Mouse (Mus musculus) ovary, adult 10 weeks (tissue): ENCODE data around the gene Unkl. TPM values are rescaled to one million over a fixed set of nuclear protein-coding genes. Genes with fewer than 3 reads are reported as not detected.

Experiments
- polyA plus RNA-seq: library from polyadenylated mRNA; stranded (reverse); fragments of 350-450 nt; fragmentation: Illumina TruSeq; extraction: RNeasy Lipid Tissue Mini Kit (QIAGEN cat#74804); gene quantifications from one replicate; pipeline ENCODE4 v1.2.3, GENCODE M21; 2014

Unkl gene
- polyA plus RNA-seq, result 22.2 TPM

DNA sequence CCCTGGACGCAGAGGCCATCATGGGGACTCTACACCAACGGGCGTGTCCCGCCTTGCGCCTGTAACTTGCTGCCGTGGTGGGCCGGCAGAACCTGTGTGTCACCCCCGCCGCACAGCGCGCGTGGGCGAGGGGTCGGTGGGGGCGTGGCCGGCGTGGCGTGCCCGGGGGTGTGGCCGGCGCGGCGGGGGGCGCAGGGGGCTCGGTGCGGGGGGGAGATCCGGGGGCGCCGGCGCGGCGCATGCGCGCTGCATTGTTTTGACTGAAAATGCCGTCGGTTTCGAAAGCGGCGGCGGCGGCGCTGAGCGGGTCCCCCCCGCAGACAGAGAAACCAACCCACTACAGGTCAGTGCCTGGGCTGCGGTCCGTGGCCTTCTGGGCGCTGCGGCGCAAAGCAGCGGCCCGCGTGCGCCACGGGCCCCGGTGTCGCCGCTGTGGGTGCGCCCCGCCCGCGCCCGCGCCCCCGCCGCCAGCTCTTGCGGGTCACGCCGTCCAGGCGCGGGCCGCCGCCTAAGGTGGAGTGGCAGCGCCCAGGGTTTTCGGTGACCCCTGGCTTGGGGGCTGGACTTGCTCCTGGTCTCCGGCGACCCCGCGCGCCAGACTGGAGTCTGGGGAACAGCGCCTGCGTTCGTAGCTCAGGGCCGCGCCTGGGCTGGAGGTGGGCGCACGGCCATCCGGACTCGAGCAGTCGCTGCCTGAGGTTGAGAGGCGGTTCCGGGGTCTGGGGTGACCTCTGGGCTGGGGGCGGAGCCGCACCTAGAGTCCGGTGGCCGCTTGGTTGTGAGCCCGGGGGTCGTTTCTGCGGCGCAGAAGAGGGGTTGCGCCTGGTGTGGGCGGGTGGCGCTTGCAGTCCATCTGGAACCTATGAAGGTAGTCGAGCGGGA lies at the start of gene Unkl:
Gene Unkl (plus strand): TSS at position 248 of the 882 bp plus-strand sequence.

GRCm38 (mm10) chr17:25162161-25162560 lies 26.0 kb upstream of the Unkl start, which contains the start of gene Ccdc154:
Gene Ccdc154, plus strand, starts transcription at chr17:25162461.

DNA sequence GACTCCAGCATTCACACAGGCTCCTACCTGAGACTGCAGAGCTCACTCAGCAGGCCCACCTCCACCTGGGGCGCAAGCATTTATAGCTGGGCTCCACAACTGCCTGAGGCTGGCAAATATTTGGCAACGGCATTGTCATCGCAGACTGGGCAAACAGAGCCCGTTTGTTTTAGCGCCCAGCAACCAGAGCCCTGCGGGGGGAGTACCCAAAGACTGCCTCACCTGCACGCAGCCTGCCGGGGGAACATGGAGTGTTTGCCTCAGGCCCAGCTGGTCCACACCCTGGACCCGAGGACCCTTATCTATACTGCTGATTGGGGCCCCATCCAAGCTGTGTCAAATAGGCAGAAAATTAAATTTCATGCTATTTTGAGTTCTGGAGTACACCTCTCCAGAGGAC lies 12.8 kb upstream of the Unkl start, which contains the start of gene Gm38655:
Gene Gm38655 (minus strand): TSS at position 61 of the 400 bp plus-strand sequence.

DNA sequence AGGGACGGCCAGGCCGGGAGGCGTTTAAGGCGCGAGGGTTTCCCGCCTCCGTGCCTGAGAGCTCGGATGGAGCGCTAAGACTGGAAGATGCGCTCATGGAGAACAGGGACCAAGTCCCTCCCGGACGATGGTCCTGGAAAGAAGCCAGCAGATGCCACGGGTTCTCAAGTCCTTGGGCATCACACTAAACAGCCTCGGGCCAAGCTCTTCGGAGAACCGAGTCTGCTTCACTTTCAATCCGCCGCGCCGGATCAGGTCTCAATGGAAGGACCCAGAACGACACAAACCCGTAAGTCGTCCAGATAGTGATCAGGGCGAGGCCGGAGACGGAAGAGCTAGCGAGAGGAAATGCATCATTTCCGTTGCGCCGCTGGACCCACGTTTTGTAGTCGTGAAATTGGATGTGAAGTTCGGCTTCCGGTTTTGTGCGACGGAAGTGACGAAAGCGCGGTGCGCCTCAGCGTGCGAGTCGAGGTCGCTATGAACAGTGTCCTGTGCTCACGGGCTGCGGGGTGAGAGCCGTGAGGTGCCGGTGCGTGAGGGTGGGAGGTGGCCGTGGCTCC lies 4.0 kb upstream of the Unkl start, which contains the start of gene BC003965:
Gene BC003965 (plus strand): TSS at position 426 of the 563 bp plus-strand sequence.

DNA sequence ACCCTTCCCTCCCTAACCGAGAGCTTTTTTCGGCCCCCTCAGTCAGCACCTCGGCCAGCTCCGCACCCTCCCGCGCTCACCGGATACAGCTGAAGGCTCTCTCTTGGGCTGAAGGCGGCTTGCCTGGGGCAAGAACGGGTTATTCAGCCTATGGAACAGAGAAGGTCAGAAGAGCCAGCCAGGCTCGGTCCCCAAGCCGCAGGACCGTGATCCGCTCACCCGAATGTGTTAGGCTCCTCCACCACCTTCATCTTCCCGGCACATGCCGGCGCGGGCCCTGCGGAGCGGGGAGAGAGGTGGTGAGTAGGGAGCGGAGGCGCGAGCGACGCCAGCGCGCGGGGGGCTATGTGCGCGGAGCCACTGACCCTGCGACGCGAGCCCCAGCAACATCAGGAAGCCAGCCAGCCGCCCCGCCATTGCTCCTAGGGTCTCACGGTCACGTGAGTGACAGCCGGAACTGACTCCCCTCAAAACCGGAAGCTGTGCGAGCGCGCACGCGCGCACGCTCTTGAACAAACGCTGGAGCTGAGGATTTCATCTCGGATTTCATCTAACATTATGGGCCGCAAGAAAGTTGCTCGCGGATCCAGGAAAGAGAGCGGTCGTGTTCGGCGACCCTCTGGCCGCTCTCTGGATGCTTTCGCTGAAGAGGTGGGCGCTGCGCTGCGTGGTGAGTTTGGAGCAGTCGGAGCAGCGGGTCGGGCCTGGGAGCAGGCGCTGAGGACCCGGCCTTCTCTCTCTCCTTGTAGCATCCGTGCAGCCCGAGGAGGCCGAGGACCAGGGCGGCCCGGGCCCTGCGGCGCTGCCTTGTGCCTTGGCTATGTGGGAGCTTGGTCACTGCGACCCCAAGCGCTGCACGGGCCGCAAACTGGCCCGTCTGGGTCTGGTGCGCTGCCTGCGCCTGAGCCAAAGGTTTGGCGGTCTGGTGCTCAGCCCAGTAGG lies 51.8 kb downstream of the Unkl start, which contains the start of the genes Gnptg and Tsr3:
Gene Gnptg (minus strand): TSS at position 430 of the 942 bp plus-strand sequence.
Gene Tsr3 (plus strand): TSS at position 476 of the 942 bp plus-strand sequence.

DNA sequence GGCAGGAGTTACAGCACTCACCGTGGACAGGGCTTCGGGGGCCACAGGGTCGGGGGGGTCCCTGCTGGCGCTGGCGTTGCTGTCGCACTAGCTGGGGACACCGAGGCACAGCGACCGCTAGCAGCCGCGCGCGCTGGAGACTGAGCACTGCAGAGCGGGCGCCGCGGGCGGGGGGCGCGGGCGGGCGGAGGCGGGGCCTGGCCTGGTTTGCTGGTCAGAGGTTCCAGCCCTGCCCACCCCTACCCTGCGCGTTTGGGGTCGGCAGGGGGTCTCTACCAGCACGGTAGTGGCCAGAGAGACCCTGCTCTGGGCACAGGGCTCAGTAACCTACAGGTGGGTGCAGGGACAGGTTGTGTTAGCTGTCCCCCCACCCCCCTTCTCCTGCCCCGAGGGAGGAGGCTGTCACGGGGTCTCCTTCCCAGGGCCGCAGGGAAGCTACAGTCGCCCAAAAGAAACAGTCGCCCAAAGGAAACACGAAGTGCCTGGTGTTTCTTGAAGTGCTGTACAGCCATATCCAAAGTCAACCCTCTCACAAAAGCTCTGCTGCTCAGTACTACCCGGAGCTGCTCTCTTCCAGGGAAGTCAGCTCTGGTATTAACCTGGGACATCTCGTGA lies 68.0 kb downstream of the Unkl start, which contains the start of gene Baiap3:
Gene Baiap3 (minus strand): TSS at position 225 of the 615 bp plus-strand sequence.

GRCm38 (mm10) chr17:25274571-25275346 lies 86.6 kb downstream of the Unkl start, which contains the start of gene Ube2i:
Gene Ube2i, minus strand, starts transcription at chr17:25274622.

Other genes starting within 250 kb of the Unkl start
- 90.6 TPM for gene Jpt2, start 227.7 kb upstream of the Unkl start, polyA plus RNA-seq
- gene Cramp1l, start 172.6 kb upstream of the Unkl start, polyA plus RNA-seq, result 8.0 TPM
- 20.0 TPM for gene Ift140, start 172.3 kb upstream of the Unkl start, polyA plus RNA-seq
- 8.2 TPM for gene Tmem204, start 104.8 kb upstream of the Unkl start, polyA plus RNA-seq
- 1.1 TPM for gene Telo2, start 72.4 kb upstream of the Unkl start, polyA plus RNA-seq
- gene Ptx4, start 67.6 kb upstream of the Unkl start, polyA plus RNA-seq, result not detected
- gene Clcn7, start 55.0 kb upstream of the Unkl start, polyA plus RNA-seq, result 3.7 TPM
- gene Ccdc154, start 25.9 kb upstream of the Unkl start, polyA plus RNA-seq, result not detected
- gene Gm38655, start 12.9 kb upstream of the Unkl start, polyA plus RNA-seq, result not detected
- gene BC003965, start 3.8 kb upstream of the Unkl start, polyA plus RNA-seq, result 19.2 TPM
- gene Gnptg, start 51.7 kb downstream of the Unkl start, polyA plus RNA-seq, result 8.4 TPM
- 4.8 TPM for gene Tsr3, start 51.8 kb downstream of the Unkl start, polyA plus RNA-seq
- gene Baiap3, start 68.0 kb downstream of the Unkl start, polyA plus RNA-seq, result not detected
- 305 TPM for gene Ube2i, start 86.2 kb downstream of the Unkl start, polyA plus RNA-seq
- not detected for gene Prss34, start 110.0 kb downstream of the Unkl start, polyA plus RNA-seq
- gene Prss28, start 120.2 kb downstream of the Unkl start, polyA plus RNA-seq, result not detected
- not detected for gene Prss29, start 130.3 kb downstream of the Unkl start, polyA plus RNA-seq
- gene Tpsab1, start 157.2 kb downstream of the Unkl start, polyA plus RNA-seq, result not detected
- not detected for gene Tpsb2, start 177.9 kb downstream of the Unkl start, polyA plus RNA-seq
- gene Tpsg1, start 180.9 kb downstream of the Unkl start, polyA plus RNA-seq, result not detected
- 0.66 TPM for gene Cacna1h, start 245.4 kb downstream of the Unkl start, polyA plus RNA-seq